Mouse (Mus musculus) CD4-positive helper T cell, adult 2 months (primary cell): Measurements from ENCODE around the gene Mr1.

Experiments used
- DNase-seq: peaks from one replicate; pipeline ENCODE4 v3.0.0-alpha.2; 2012; ENCODE audit warnings: low read depth, missing footprints, low spot score

Gene Mr1

DNA sequence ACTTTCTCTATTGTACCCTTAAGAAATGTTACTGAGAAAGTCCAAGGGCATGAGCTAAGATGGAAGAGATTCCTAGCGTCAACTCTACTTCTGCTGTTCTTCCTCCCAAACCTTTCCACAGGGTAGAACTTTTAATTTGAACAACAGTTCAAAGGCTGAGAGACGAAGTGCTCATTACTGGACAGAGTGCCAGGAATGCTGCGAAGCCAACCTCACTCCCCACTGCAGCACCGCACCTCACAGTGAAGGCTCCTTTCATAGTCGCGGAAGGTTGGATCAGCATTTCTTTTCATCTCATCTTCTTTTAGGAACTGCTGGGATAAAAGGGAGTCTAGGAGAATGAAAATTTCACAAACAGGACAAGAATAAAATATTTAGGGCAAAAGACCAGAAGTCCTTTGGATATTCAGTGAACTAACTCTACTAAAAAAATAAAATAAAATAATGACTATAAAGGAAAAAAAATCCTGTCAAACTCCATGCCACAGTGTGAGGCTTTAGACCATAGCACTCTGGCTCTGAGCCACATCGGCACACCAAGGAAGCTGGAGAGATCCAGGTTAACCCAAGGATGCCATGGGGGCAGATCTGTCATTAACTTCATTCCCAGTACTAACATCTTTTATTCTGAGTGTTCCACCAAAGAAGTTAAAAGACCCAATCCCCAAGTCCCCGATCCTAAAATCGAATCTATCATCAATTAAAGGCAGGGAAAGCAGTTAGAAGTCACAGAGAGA is 52.5 kb downstream of the Mr1 start:
- no peak for DNase-seq

DNA sequence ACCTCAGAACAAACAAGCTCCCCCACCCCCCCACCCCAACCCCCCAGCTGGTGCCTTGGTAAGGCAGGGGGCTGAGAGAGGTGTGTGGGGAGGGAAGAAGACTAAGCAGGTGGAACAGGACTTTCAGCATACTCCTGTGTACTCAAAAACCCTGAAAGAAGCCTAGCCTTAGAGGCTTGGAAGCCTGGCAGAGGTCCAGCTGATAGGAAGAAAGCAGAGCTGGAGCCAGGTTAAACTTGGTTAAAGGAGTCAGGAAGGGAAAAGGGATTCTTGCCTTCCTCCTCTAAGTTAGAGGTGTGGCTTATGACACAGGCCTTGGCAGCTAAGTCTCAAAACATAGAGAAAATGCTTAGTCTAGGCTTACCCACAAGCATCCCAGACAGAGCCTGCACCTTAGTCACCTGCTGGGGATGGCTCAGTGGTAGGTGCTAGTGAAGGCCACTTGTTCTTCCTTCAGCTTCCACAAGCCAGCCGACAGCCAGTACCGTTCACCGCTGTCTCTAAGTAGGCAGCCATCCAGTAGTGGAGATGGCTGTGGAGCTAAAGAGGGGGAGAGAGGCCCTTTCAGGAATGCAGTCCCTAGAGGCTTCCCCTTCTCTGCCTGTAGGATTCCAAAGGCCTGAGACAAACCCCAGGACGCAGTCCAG is 53.3 kb downstream of the Mr1 start:
- no peak for DNase-seq

DNA sequence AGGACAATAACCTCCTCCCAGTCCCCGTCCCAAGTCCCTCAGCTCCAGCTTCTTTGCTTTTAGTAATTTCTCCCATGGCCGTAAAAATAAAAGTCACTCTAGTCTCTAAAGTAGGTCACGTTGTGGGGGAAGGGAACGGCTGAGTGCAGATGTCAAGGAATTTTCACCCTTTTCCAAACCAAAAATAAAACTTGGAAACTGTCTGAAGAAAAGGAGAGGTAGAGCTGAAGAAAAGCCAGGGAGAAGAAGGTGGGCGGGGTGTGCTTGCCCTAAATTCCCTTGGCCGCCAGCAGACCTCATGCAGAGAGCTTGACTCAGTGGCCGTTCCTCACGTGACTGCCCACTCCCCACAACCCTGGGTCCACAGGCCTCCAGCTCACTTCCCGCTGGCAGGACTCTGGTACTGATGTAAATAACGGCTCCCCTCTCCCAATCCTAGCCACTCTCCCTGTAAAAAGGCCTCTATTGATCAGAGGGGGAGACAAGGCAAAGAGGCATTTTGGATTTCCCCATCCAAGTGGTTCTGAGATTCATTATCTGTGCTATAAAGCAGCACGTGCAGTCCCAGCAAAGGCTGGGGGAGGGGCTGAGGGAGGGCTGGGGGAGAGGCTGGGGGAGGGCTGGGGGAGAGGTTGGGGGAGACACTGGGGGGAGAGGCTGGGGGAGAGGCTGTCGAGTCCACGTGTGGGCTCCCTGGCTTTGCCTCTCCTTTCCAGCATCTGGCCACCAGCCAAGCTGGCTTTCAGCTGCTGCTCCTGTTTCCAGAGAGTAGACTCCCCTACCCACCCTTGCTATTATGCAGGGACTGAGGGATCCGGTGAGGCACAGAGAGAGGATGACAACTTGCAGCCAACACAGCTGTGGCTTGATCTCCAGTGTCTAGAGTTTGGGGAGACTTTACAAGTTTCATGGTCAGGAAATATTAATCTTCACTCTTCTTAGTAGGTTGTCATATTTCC is 54.5 kb downstream of the Mr1 start:
- no peak for DNase-seq

DNA sequence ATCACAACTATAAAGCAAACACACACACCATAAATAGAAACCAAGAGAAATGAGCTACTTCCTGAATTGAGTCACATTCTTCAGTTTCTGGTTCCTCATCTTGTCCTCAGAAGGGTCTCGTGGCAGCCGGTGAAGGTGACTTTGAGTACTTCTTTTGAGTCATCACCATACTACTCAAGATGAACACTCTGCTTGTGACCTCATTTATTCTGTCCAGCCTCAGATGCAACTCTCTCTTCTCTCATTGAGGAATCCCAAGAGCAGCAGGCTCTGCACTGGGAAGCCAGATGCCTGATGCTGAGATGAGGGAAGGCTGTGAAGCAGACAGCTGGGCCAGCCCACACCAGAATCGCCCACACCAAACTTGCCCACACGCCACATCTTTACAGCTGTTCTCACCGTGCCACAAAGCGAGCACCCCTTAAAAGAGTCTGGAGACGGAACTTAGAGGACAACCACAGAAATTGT is 55.2 kb downstream of the Mr1 start:
- peak; percentile 43 for DNase-seq

DNA sequence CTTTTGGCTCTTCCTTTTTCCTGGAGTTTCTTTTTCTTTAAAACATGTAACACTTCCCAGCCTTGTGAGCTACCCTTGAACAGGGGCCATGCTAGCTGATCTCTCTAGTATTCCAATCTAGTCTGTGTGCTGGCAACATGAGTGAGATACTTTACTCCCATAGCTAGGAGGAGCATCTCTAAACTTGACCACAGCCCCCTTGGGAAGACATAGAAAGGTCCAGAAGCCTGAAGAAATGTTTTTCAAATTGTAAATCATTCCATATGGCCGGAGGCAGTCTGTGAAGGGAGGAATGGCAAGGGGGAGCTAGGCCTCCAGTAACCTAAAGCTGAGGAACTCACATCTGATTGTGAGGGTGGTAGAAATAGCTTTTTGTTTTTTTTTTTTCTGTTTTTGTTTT is 55.9 kb downstream of the Mr1 start:
- no peak for DNase-seq

DNA sequence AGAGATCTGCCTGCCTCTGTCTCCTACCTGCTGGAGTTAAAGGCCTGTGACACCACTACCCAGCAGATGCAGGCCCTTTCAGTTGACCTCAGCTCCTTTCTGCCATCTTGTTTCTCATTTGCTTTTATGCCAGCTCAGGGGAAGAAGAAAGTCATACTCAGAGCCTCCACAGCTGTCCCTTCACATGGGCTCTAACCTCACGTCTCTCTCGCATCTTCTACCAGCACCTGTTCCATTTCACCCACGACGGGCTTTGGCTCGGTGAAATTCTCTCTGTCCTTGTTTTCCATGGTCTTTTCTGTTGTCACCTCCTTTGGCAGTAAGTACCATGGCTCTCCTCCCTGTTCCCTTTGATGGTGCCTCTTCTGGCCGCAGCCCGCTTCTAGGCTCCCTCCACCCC is 56.3 kb downstream of the Mr1 start:
- no peak for DNase-seq

DNA sequence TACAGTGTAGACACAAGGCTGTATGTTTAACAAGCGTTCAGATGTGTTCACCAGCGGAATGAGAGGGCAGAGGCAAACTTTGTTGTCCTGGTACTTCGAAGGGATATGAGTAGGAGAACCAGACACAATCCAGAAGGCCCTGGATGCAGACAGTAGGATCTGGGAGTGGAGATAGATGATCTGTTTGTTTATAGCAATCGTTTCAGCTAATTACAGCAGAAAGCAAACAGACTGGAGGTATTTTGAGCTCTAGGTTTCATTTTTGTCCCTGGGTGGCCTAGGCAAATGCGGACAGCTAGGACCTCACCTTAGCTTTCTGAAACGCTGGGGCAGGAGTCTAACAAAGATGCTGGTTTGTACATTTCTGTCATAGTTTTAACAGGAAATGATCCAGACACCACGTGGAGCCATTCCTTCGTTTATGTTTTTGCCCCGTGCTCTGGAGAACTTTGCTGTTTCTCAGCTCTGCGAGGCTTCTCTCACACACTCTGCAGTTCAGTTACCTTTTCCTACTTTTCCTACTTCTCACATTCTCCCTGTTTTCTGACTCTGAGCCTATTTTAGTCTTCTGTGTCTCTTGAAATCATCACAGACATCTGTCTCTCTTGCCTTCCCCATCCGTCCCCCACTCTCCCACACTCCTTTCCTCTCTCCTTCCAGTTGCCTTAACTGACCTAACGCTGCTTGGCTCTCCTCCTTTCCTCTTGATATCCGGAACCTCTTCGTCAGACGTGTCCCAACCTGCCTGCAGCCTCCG is 57.6 kb downstream of the Mr1 start:
- DNase-seq = no peak

DNA sequence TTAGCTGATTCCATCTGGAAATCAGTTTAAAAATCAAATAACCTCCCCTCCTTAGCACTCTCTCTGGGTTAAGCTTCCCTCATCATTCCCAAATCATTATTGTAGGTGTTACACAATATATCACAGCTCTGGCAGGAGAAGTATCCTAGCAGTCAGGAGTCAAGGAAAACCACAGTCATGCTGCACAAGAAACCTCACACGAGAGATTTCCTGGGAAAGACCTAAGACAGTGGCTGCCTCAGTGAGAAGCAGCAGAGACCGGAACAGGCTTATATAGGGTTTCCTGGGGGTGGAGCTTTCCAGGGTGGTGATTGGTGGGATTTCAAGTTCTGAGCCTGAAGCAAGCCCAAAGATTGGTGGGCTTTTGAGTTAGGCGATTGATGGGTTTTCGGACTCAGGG is 58.6 kb downstream of the Mr1 start:
- DNase-seq = no peak

DNA sequence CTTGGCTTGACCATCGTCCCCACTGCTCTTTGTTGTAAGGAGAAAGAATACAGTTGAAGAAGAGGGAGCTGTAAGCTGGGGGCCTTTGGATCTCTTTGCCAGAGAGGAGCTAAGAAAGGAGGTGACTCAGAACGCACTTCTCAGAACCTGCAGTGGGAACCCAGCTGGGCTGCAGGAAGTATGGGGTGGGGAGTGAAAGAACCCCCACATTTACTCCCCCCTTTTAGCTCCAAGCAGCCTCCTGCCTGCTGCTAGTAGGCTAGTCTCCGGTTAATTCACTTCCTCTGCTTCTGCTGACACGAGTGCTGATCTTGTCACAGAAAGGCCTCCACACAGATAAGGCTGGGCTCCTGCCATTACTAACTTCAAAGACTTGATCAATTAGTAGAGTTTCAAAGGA is 59.7 kb downstream of the Mr1 start:
- peak; percentile 65 for DNase-seq

DNA sequence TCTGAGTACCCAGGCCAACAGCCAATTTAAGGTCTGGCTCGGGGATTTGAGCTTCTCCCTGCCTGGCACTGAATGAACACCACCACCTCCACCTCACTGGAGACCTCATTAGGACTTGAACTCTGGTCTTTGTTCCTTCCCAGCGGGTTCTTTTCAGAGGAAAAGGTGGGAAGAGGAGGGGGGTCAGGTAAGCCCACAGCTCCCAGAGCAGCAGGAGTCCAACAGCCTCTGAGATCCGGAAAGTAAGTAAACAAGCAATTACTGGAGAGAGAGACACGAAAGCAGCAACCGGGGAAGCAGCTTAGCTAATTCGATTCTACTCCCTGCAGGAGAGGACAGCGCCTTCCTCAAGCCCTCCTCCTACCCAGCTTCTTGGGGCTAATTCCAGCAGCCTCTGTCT is 60.2 kb downstream of the Mr1 start:
- DNase-seq = no peak

DNA sequence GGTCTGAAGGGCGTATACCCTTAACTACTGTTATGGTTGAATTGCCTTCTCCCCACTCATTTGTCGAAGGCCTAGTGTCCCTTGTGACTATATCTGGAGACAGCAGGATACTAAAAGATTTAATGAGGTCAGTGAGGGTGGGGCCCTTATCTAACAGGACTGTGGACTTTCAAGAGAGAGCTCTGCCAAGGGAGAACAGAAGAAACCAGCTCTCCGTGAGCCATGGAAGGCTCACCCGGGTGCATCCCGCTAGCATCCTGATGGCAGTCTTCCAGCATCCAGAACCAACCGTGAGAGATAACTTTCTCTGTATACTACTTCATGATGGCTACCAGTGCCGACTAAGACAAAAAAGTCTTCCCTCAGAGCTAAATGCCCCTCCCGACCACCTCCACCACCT is 61.8 kb downstream of the Mr1 start:
- DNase-seq = no peak

DNA sequence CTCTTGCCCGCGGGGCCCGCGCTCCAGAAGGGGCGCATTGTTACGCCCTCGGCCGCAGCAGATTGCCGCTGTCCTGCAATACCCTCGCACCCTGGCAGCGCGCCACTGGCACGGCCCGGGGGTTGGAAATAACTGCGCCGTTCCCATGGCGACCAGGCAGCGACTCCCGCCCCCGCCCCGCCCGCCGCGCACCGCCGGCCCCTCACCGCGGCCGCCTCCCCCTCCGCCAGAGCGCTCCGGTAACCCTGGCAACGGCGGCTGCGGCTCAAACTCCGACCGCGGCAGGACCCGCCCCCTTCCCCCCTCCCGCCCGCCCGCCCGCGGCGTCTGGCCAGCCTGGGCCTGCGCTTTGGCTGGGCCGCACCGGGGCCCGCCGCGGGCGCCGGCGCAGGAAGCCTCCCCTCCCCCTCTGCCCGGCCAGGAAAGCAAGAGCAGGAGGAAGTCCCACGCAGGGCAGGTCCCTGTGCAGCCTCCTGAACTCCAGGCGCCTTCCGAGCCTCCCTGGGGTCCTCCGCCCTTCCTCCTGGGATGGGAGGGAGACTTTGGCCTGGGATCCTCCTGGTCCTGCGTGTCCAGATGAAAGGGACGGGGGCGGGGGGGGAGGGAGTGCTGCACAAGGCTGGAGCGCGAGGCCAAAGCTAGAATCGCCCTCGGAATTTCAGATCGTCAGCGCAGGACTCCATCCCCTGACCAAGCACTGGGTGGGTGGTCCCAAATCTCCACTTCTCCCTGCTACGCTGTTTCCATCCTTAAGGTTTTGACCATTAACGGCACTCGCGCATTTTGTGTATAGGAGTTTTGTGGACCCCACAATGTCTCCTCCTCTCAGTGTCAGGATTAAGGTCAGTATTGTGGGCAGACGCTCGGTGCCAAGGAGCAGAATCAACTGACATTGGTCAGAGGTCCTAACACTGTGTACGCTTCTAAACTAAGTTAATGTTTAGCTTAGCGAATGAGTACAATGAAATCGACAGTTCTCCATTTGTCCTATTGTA is 63.0 kb downstream of the Mr1 start:
- DNase-seq = peak; percentile 90

DNA sequence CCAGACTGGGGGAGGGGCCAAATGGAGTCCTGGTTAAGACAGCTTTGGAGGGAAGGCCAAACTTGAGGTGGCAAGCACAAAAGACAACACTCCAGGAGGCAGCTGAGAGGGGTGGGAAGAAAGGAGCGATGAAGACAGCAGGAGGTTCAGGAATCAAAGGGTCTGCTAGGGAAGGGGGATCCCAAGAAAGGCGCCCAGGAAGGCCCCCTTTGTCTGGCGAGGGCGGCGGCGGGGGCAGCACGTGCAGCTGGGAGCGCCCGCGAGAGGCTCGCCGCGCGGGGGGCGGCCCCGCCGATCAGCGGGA is 63.7 kb downstream of the Mr1 start:
- DNase-seq = no peak

DNA sequence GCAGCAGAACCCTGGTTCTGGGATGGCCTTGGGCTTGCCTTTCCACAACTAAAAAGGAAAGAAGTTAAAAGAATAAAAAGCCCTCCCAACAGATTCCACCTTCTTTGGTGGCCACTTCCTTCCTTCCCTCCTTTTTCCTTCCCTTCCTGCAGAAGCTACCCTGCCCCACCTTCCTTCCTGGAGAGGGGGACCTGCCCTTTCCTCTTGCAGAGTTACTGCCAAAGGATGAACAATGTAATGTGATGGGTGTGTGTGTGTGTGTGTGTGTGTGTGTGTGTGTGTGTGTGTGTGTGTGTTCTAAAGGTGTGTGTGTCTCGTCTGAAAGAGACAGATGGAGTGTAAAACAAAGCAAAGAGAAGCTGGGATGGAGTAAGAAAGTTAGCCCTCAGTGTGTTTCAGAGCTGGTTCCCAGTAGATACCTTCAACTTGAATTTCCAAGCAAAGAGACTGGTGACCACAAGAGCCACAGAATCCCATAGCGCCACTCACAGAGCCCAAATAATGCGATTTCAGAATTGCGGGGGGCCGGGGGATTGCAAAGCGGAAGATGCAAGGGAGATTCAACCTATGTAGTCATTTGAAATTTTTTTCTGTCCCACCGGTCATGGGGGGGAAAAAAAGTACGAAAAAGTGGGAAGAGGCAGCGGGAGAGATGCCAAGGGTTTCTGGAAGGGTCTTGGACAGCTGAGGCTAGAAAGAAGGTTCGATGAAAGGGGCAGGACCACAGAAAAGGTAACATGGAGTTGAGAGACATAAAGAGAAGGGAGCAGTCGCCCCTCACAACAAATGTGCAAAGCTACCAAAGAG is 64.3 kb downstream of the Mr1 start:
- no peak for DNase-seq

DNA sequence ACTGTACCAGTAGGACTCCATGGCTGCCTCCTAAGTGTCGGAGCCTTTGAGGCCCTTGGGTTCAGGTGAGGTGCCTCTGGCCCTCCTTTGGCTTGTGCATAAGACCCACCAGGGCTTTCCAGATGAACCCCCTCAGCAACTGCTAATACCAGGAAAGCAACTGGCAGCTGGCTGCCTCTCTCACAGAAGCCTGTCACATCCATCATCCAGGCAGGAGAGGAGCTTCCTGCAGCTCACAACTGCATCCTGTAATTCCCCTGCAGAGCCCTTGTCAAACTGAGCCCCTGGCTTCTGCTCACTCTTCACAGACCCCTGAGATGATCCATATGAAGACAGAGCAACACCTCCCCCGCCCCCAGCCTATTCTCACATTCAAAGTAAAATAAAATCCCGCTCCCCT is 68.9 kb downstream of the Mr1 start:
- DNase-seq = no peak
